Mouse (Mus musculus) ES-E14 (cell line): ENCODE data around the gene Tfip11.

Source experiments
- HCFC1 ChIP-seq: IDR thresholded peaks from 2 replicates; pipeline ENCODE4 v1.6.1; 2012; ENCODE audit warnings: low read length, inconsistent platforms, borderline replicate concordance; ENCODE audit not compliant: insufficient read depth
- ZC3H11A ChIP-seq: IDR thresholded peaks from 2 replicates; pipeline ENCODE4 v1.6.1; 2012; ENCODE audit warnings: low read depth, mild to moderate bottlenecking, inconsistent platforms, low read length, borderline replicate concordance

DNA sequence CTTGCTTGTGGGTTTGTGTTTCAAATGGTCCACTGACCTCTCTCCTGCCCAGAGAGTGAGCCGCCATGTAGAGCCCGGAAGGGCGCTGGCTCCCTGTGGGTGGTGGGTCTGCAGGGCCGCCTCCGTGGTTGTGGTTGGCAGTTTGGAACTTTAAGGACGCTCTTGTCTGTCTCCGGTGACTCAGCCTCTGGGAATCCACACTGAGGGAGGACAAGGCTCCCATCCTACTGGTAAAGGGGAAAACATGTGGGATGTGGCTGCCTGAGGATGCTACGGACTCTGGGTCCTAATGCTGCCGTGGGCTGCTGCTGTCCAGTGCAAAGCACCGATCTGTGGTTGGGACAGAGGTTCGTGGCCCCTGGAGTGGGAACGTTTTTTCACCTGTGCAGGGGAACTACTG, 41.8 kb downstream of the Tfip11 start:
- TF ChIP-seq HCFC1 (no peak), ZC3H11A (no peak)
